Mouse (Mus musculus) cerebellum, adult 9-11 months (tissue): ENCODE measurements around the gene Zg16.
A peak's percentile ranks its signal among the peaks of the same experiment; 100 is the strongest.
"Not testable (repeated sequence)": the region's sequence is repeated elsewhere in the genome, so short reads cannot be mapped to it uniquely, and the experiment has no call there.

Experiments used
- DNase-seq: peaks from one replicate; pipeline ENCODE4 v3.0.0; 2022

Zg16 gene

DNA sequence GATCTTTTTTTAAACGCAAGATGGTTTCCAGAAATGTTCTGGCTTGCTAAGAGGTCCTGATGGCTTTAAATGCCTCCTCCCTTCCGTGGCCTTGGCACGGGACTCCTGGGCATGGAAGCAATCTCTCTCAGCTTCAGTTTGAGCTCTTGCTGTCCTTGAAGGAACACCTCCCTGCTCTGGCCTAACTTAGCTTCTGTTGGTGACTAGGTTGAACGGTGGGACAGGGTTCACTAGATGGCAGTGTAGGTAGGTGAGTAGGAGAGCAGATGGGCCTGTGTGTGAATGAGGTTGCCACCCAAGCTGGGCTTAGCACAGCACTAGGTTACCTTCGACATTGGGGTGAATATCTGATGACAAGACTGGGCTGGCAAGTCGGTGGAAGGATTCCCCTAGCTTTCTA is 16.8 kb upstream of the Zg16 start:
- peak; percentile 35 for DNase-seq

DNA sequence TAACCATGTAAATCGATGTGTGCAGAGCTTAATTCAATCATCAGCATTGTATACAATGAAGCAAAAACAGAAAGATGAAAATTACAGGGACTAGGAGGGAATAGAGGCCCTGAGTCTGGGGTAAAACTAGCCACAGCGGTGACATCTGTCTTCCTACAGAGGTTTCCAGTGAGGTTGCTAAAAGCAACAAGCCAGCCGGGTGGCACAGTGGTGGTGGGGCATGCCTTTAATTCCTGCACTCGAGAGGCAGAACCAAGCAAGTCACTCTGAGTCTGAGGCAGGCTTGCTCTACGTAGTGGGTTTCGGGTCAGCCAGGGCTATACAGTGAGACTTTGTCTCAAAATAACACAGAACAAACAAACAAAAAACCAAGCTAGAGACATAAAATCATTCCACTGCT is 15.0 kb upstream of the Zg16 start:
- DNase-seq, result no peak

DNA sequence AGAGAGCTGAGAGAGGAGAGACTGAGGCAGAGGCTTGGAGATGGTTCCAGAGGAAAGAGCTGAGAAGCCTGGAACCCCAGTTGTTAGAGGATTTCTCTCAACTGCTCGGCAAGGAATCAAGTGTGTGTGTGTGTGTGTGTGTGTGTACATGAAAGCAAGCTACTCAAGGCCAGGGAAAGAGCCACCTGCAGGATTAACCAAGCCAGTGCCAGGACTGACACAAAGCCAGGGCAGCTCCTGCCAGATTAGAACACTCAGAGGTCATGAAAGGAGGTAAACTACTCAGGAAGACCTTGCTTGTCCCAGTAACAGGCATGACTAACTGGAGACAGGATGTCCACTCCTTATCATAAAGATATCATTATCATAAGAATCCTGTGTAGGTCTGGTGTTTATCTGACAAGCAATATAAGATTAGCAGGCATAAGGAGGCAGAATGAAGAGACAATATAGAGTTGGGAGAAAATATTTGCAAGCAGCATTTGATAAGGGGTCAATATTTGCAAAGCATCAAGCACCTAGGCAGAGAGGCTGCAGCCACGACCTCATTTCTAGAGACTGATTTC is 14.4 kb upstream of the Zg16 start:
- DNase-seq, result no peak

DNA sequence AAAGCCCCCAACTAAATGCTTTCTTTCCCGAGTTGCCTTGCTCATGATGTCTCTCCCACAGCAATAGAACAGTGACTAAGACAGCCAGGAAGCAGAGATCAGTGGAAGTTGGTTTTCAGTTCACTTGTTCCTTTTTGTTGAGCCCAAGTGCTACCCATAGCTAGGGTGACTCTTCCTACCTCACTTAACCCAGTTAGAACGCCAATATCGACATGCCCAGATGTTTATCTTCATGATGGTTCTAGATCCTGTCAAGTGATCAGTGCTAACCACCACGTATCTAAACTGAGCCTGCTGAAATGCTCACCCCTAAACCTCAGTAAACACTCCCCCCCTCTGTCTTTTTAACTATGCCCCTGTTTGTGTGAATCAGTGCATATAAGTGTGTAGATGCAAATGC is 12.4 kb upstream of the Zg16 start:
- no peak for DNase-seq

DNA sequence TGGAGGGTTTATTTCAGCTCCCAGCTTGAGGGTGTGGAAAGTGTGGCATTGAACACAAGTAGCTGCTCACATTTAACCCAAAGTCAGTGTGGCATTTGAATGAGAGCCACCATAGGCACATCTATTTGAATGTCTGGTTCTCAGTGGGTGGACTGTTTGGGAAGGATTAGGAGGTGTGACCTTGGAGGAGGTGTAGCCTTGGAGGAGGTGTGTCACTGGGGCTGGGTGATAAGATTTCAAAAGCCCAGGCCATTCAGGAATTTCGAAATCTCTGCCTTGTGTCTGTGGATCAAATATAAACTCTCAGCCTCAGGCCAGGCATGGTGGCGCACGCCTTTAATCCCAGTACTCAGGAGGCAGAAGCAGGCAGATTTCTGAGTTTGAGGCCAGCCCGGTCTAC is 11.8 kb upstream of the Zg16 start:
- DNase-seq, result no peak

DNA sequence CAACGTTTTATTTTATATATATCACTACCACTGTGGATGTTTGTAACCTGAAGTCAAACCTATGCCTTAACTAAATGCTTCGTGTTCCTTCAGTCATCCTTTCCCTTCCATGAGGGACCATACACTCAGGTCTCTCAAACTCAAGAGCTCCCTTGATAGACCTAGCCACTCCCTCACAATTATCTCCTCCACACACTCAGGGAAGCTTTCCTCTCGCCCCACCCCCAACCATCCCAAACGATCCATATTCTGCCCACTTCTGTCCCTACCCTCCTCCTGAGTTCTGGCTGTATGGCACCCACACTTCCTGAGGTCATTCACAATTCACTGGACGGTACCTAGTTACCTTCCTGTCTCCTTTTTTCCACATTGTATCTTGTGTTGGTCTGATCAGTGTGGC is 11.4 kb upstream of the Zg16 start:
- DNase-seq, result no peak

DNA sequence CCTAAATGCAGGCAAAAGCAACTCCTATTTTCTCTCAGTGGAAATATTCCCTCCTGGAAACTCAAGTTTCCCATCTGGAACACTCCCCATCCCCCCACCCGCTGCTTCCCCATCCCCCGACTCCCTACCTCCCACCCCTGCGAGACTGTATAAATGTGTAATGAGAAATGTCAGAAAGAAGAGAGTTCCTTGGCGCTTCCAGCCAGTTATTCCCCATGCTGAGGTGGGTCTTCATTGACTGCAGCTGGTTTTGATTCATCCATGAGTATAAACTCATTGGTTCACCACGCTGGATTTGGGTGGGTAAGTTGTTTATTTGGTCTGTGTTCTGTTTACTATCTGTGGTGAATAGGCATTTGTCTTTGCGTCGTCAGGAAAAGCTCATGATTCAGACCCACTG is 9.3 kb upstream of the Zg16 start:
- no peak for DNase-seq

DNA sequence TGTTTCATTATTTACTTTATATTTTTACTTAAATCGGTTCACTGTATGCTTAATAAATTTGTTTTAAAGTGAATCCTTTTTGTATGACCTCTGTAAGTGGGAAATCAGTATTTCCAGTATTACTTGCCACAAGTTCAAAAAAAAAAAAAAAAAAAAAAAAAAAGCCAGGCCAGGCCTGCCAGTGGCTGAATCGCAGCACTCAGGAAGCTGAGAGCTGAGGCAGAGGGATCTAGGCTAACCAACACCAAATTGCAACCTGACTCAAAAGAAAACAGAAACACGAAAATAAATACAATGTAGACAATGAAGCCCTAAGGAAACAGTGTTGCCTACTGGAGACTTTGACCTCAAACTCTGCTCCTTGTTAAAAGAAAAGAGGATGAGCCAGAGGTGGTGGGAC is 6.8 kb upstream of the Zg16 start:
- DNase-seq, result no peak

DNA sequence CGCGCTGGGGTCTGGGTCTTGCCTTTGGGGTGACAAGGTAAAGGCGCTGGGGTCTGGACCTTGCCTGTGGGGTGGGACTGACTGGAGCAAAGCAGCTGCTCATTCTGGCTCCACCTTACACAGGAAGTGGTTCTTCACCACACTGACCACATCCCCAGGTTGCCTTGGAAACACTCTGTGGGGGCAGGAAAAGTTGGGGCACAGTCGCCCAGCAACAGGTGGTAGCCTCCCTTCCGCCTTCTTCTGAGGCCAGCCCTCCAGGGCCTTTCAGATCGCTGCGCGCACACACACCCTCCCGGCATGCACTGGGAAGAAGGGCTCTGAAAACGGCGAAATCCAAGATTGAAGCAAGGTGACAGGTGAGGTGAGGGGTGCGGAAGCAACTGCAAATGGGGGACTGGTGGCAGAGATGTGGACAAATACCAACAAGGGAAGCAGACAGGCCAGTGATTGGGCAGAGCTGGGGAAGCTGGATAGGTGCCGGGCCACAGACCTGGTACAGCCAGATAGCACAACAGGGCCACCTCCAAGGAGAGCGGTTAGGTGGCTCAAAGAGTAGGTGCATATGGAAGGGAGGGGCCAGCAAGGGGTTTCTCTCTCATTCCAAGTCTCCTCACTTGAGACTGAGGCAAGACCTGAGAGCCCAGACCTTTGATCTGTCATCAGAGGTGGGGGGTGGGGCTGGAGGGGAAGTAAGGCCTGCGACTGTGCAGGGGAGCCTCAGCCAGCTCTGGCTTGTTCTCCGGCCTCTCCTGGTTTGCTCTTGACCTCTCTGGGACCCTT is 4.2 kb upstream of the Zg16 start, which contains the start of gene AI467606:
Gene AI467606, plus strand, starts transcription at position 246 of the 783 bp plus-strand sequence.
- DNase-seq, result no peak

DNA sequence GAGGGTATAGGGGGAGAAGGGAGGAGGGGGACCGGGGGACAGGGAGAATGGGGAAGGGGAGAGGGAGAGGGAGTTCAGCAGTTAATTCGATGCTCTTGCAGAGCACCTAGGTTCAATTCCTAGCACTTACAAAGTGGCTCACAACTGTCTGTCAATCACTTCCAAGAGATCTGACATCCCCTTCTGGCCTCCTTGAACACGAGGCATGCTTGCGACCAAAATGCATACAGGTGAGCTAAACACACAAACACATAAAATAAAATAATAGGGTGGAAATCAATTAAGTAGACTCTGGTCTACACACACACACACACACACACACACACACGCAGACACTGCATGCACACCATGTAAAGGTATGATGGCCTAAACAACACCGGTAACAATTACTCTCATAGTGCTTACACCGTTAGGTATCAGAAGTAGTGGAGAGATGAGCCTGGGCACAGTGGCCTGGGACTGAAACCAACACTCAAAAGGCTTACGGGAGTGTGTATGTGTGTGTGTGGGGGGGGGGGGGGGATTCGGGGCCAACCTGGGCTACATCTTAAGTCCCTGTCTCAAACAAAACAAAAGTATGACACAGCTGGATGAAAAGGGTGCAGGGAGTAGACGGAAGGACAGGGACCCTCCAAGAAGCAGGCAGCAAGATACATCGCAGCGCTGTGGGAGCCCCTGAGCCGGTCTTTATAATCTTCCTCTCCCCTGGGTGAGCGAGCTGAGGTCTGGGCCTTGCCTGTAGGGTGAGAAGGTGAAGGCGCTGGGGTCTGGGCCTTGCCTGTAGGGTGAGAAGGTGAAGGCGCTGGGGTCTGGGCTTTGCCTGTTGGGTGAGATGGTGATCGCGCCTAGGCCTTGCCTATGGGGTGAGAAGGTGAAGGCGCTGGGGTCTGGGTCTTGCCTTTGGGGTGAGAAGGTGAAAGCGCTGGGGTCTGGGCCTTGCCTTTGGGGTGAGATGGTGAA is 3.3 kb upstream of the Zg16 start:
- DNase-seq, result no peak

DNA sequence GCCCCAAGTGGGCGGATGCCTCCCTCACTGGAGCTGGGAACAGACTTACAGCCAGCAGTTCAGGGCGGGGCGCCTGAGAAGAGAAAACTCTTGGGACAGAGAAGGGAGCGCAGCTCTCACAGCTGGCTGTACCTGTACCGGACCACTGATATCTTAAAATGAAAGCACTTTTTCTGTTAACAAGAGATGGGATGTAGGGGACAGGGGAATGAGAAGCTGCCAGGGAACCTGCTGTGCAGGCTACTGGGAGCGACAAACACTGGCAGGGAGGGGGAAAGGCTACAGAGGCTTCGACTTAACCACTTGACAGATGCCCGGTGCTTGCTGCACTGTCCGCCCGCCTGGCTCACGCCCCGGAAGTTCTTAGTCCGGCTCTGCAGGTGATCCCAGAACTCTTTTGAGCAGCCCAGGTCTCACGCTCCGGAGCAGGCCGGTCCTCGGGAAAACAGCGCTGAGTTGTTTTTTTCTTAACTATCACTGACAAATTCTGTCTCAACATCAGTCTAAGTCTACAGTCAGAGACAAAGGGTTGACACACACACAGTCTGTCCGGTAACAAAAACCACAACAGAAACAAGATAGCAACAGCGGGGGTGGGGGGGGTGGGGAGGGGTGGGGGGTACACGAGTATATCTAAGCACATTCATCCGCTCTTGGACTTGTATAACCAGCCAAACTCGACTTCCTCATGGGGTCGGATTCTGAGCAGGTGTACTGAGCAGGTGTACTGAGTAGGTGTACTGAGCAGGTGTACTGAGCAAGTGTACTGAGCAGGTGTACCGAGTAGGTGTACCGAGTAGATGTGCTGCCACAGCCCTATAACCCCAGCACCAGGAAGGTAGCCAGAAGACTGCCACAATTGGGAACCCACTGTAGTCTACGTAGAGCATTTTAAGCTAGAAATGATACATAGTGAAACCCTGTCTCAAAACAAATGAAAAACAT is 2.0 kb upstream of the Zg16 start:
- DNase-seq, result no peak

DNA sequence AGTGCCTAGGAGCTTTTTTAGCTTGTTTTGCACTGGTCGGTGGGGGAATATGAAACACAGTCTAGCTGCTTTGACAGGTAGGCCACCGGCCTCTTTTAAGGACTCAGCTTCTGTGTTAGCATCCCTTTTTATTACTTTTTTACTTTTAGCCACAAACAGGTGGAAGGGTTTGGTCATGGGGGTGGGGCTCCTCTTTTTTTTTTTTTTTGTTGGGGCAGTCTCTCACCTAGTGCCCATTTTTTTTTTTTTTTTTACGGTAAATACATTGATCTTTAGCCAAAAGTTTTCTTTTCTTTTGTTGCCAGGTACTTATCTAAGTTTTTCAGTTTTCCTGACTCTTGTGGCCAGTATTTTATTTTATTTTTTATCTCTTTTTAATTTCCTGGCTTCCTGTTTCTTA is 955 bp upstream of the Zg16 start:
- DNase-seq, result no peak

DNA sequence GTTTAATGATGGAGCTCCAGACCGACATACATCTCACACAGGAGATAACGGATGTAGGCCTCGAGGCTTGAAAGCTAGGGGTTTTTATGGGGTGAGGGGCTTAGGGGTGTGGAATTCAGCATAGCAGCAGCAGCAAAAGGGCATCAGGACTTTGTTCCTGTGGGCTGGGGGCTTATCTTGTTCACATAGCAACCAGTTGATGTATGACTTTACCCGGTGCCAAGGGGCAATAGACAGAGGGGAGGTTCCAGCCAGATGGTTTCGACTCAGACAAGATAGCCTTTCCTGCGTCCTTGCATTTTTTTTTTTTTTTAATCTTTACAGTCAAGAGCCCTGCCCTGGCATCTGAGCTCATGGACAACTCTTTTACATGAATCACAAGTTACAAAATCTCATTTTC is 1.4 kb downstream of the Zg16 start:
- not testable (repeated sequence) for DNase-seq

DNA sequence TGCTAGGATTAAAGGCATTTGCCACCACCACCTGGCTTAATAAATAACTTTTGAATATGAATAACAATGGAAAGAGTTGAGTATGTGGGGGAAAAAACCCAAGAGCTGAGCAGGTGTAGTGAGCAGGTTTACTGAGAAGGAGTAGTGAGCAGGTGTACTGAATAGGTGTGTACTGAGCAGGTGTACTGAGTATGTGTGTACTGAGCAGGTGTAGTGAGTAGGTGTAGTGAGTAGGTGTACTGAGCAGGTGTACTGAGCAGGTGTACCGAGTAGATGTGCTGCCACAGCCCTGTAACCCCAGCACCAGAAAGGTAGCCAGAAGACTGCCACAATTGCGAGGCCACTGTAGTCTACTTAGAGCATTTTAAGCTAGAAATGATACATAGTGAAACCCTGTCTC is 2.3 kb downstream of the Zg16 start:
- DNase-seq, result no peak

DNA sequence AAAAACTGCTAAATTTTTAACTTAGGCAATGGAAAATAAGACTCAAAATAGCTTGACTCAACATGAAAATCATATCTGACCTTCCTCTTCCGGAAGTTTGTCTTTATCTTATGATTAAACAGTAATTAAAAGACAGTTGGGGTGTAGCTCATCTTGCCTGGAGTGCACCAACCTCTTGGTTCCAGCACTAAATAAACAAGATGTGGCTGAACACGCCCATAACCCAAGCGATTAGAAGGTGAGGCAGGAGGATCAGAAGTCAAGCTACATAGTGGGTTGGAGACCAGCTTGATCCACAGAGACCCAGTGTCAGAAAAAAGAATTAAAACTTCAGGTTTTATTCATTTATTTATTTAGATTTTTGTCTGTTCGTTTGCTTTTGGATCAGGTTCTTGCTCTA is 3.4 kb downstream of the Zg16 start:
- no peak for DNase-seq

DNA sequence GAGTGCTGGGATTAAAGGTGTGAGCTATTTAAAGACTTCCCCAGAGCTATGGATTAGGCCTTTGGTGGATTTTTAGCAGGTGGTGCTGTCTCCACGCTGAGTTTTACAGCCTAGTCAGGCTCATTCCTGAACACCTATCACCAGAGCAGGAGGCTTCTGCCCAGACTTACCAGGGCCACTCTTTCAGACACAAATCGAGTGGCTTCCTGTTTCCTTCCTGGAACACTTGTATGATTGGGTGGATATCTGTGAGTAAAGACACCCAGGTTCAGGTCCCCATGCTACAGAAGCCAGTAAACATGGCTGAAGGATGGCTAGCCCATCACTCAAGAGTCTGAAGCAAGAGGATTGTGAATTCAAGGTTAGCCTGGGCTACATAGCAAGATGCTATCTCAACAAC is 4.1 kb downstream of the Zg16 start:
- DNase-seq, result no peak

DNA sequence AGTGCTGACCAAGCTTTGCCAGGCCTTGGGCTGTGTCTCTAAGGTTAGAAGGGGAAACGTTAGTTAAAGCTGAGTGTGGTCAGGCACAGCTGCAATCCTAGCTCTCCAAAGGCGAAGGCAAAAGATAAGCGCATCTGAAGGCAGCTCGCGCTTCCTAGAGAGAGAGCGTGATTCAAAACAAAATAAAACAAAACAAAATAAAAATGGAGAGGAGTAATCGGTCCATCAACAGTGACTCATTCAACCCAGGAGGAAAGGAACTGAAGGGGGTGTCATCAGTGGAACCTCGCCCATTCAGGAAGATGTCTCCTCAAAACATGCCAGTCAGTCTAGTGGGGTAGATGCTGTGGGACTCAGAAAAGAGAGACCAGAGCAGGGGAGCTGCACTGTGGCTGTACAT is 4.9 kb downstream of the Zg16 start:
- DNase-seq, result no peak

DNA sequence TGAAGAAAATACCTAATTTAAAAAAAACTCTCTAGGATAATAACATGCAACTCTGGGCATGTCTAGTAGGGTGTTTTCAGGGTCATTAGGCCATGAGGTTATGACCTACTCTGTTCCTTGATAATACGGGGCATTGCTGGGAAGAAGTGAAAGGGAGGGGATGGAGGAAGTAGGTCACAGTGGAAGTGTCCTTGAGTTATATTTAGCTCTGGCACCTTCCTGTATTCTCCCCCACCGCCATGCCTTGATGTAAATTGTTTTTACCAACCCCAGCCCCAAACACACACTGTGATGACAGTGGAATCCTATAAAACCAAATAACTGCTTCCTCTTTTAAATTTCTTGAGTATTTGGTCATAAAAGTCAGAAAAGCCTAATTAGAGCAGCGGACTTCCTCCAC is 7.1 kb downstream of the Zg16 start:
- no peak for DNase-seq

DNA sequence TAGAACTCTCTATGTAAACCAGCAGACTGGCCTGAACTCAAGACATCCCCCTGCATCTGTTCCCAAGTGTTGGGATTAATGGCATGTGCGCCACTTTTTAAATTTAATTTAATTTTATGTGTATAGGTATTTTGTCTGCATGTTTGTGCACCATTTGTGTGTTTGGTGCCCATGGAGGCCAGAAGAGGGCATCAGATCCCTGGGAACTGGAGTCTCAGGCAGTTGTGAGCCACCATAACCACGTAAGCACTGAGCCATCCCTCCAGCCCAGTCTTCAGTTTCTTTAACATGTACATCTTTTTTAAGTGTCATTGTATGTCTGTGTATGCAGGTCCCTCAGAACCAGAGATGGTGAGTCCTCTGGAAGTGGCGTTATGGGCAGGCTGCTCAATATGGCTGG is 9.4 kb downstream of the Zg16 start:
- DNase-seq, result no peak

DNA sequence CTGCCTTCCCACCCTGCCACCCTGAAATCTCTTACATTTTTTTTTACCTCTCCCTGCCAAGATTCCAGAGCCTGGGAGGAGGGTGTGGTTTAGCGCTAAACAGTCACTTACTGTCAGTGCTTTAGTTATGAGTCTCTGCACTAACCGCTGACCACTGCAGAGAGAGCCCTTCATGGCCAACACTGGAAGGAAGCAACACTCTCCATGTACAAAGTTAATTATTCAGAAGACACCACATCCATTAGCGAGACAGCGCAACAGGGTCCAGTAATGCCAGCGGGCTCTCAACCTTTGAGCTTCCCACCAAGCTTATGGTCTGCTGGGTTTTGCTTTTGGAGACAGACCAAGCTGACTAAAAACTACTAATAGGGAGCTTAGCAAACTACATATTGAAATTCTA is 10.9 kb downstream of the Zg16 start:
- DNase-seq, result no peak

DNA sequence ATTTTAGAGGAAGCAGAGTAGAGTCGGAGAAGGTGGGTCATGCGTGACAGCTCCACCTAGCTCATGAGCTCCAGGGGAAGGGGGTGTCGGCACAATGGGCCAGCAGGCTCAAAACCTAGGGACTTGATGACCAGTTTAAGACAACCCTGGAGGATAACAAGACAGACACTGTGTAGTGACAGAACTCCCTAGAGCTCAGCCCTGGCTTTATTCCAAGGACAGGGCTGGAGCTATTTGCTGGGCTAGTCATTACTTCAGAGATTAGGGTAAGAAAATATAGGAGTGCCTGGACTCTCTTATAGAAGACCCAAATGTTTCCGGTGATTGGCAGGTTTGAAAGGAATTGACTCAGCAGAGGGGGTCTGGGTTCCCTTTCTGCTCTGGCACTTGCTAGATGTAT is 13.9 kb downstream of the Zg16 start:
- DNase-seq, result no peak

DNA sequence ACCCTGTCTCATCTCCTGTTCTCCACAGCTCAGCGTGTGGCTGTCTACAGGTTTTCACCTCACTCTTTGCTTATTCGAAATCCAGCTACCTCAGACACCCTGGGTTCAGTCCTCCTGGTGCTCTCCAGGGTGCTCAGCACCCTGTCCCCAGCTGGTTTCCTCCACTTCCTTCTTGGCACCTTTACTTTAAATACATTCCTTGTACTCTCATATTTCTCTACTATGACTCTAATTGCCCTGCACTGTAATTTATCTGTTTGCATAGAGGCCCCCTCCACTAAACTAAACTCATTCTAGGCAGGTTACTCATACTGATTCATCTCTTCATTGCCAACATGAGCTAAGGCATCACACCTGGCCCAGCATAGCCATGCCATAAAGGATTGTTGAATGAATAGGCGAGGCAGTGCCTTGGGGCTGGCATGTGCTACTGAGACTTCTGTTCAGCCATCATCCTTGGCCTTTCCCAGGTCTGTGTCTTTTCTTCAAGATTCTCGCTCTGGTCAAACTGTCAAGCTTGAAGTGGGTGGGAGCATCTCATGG is 16.2 kb downstream of the Zg16 start:
- no peak for DNase-seq
